Mouse (Mus musculus): ENCODE data around the gene Nrd1. TPM values are rescaled to one million over a fixed set of nuclear protein-coding genes. Genes with fewer than 3 reads are reported as not detected.

The Nrd1 gene
- polyA plus RNA-seq, 1 experiment, result 113 TPM

DNA sequence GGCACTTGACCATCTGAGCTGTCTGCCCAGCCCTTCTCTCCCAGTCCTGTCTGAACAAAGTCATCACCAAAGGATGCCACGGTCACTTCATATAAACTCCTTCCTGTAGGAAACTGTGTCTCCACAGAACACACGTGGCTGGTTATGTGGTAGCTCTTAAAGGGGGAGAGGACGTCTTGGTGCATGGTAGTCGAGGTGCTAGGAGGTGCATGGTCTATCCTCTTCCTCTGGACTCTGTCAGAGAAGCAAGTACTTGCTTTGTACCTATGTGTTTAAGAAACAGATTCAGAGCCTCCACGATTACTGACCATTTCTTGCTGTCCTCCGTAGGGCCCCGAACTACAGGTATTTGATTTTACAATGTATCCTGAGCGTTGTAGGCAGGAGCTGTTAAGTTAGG is 57.2 kb downstream of the Nrd1 start:
- Histone ChIP-seq H3K4me1 (ENCODE audit: control insufficient read depth, insufficient read depth, low read length) (no peaks in the 10 kb centered on the region; the same call in 1 of the 2 replicates), H3K27ac (ENCODE audit: control insufficient read depth, insufficient read depth, low read depth, low read length, poor library complexity) (no peak overlapping the region), H3K4me3 (replicated peaks; ENCODE audit: control insufficient read depth, low read depth, low read length) (no peak overlapping the region)
- no peak for TF ChIP-seq CTCF (IDR thresholded peaks at IDR 0.05; ENCODE audit: control insufficient read depth, insufficient read depth, low read length)
- TF ChIP-seq POLR2A (IDR thresholded peaks at IDR 0.05; ENCODE audit: borderline replicate concordance, control insufficient read depth, low read depth, low read length), result no peak
- 86% methylated on average over 8 of the region's 8 CpGs for WGBS

DNA sequence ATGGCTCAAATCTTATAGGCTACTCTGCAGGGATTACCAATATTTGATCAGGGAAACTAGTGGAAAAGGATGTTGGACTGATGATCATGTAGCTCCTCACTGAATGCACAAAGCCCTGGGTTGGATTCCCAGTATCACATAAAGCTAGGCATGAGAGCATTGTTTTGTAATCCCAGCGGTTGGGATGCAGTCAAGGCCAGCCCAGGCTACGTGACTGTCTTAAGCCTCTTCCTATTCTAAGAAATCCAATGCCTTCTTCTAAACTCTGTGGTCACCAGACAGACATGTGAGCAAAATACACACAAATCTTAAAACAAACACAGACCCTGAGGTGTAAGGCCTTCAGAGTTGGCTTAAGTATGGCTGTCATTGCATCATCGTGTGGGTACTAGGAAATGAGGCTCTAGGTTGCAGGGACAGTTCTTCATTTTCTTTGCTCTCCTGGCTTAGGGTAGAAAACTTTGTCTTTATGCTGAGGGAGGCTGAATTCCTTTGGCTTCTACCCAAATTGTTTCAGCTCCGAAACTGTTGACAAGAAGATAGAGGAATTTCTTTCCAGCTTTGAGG is 58.9 kb downstream of the Nrd1 start:
- Histone ChIP-seq H3K27ac (ENCODE audit: control insufficient read depth, insufficient read depth, low read depth, low read length, poor library complexity) (no peak overlapping the region), H3K4me1 (ENCODE audit: control insufficient read depth, insufficient read depth, low read length) (no peaks in the 10 kb centered on the region; the same call in 1 of the 2 replicates), H3K4me3 (replicated peaks; ENCODE audit: control insufficient read depth, low read depth, low read length) (no peak overlapping the region)
- TF ChIP-seq CTCF (IDR thresholded peaks at IDR 0.05; ENCODE audit: control insufficient read depth, insufficient read depth, low read length), result no peak
- no peak for TF ChIP-seq POLR2A (IDR thresholded peaks at IDR 0.05; ENCODE audit: borderline replicate concordance, control insufficient read depth, low read depth, low read length)
- 70% methylated on average over 4 of the region's 4 CpGs for WGBS

DNA sequence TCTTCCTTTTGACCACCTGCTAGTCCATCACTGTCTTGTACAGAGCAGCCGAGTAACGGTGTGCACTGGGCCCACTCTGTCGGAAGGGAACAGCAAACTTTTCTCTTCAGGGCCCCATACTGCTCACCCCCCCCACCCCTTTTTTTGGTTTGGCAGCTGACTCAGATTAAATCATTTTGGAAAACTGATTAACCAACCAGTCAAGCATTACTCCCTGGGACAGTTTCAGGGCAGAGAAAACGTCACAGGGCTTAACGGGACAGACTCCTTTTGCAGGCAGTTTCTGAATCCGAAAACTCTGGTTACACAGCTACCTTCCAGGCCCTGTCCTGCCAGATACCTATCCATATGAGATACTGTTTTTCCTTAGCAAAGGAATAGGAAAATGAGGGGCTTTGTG is 64.5 kb downstream of the Nrd1 start:
- Histone ChIP-seq H3K4me1 (ENCODE audit: control insufficient read depth, insufficient read depth, low read length) (no peaks in the 10 kb centered on the region; the same call in 1 of the 2 replicates), H3K27ac (ENCODE audit: control insufficient read depth, insufficient read depth, low read depth, low read length, poor library complexity) (no peak overlapping the region), H3K4me3 (replicated peaks; ENCODE audit: control insufficient read depth, low read depth, low read length) (no peak overlapping the region)
- TF ChIP-seq POLR2A (IDR thresholded peaks at IDR 0.05; ENCODE audit: borderline replicate concordance, control insufficient read depth, low read depth, low read length), result no peak
- no peak for TF ChIP-seq CTCF (IDR thresholded peaks at IDR 0.05; ENCODE audit: control insufficient read depth, insufficient read depth, low read length)
- WGBS, result 89% methylated on average over 6 of the region's 6 CpGs

DNA sequence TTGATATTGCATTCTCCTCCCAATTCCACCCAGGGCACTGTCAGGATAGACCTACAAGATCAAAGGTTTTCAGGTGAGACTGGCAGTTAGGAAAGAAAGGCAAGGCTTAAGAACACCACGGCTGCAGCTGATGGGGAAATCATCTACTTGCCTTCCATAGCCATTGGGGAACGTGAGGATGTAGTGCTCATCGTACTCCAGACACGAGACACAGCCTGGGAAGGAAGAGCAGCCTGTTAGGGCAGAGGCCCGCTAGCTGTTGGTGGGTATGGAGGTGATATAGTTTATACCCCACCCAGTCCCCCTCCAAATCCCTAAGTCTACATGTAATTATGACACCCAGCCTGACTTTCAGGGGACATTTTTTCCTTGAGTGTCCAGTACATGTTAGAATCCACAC is 65.3 kb downstream of the Nrd1 start:
- no peaks in the 10 kb centered on the region; the same call in 1 of the 2 replicates for H3K4me1 ChIP-seq (ENCODE audit: control insufficient read depth, insufficient read depth, low read length)
- TF ChIP-seq CTCF (IDR thresholded peaks at IDR 0.05; ENCODE audit: control insufficient read depth, insufficient read depth, low read length) (no peak), POLR2A (IDR thresholded peaks at IDR 0.05; ENCODE audit: borderline replicate concordance, control insufficient read depth, low read depth, low read length) (no peak)
- H3K27ac ChIP-seq (ENCODE audit: control insufficient read depth, insufficient read depth, low read depth, low read length, poor library complexity), result no peak overlapping the region
- 89% methylated on average over 5 of the region's 5 CpGs for WGBS
- H3K4me3 ChIP-seq (replicated peaks; ENCODE audit: control insufficient read depth, low read depth, low read length), result no peak overlapping the region

DNA sequence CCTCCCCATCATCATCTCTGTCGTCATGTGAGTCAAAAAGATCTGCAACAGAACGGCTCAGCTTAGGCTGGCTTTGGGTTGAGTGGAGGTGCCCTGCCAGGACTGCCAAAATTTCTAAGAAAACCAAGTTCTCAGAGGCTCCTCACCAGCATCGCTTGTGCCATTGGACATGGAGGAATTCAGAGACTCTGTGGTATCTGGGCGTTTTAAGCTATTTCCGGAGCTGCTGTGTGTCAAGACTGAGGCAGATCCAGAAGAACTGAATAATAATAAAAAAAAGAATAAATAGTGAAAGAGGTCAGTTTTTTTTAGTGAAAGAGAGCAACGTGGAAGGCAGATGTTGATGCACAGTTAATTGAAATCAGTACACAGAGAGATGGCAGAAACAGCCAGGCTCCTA is 72.4 kb downstream of the Nrd1 start:
- Histone ChIP-seq H3K4me3 (replicated peaks; ENCODE audit: control insufficient read depth, low read depth, low read length) (no peak overlapping the region), H3K27ac (ENCODE audit: control insufficient read depth, insufficient read depth, low read depth, low read length, poor library complexity) (no peak overlapping the region), H3K4me1 (ENCODE audit: control insufficient read depth, insufficient read depth, low read length) (no peaks in the 10 kb centered on the region)
- TF ChIP-seq POLR2A (IDR thresholded peaks at IDR 0.05; ENCODE audit: borderline replicate concordance, control insufficient read depth, low read depth, low read length) (no peak), CTCF (IDR thresholded peaks at IDR 0.05; ENCODE audit: control insufficient read depth, insufficient read depth, low read length) (no peak)
- WGBS, result 84% methylated on average over 6 of the region's 6 CpGs

DNA sequence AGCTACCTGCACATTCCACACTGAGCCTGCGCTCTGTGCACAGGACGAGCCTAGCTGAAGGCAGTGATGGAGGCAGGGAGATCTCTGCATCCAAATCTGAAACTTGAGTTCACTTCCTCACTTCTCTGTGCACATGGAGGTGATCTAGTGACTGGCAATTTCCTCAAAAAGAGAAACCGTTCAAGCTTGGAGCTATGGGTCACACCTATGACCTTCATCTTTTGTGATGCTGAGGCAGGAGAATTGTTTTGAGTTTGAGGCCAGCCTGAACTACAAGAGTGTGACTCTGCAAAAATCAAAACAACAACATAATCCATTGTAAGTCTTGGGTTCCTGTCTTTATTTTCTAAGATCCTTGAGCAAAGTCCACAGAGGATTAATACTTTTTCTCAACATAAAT is 72.8 kb downstream of the Nrd1 start:
- WGBS, result 84% methylated on average over 3 of the region's 3 CpGs
- TF ChIP-seq POLR2A (IDR thresholded peaks at IDR 0.05; ENCODE audit: borderline replicate concordance, control insufficient read depth, low read depth, low read length) (no peak), CTCF (IDR thresholded peaks at IDR 0.05; ENCODE audit: control insufficient read depth, insufficient read depth, low read length) (no peak)
- no peak overlapping the region for H3K4me3 ChIP-seq (replicated peaks; ENCODE audit: control insufficient read depth, low read depth, low read length)

DNA sequence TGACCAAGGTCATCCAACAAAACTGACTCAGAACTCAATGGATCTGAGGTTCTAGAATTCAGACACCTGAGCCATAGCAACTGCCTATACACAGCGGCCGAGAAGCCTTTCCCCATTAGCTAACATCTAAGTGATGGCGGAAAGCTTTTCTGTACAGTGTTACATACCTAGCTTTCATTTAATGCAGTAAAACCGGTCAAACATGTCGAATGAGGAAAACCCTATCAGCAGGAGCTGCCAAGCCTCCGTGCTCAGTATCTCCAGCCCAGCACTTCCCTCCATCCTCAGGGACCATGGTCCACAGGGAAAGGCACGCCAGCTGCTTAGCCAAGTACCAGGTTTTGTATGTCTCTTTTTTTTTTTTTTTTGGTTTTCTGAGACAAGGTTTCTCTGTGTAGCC is 78.5 kb downstream of the Nrd1 start:
- TF ChIP-seq POLR2A (IDR thresholded peaks at IDR 0.05; ENCODE audit: borderline replicate concordance, control insufficient read depth, low read depth, low read length) (no peak), CTCF (IDR thresholded peaks at IDR 0.05; ENCODE audit: control insufficient read depth, insufficient read depth, low read length) (no peak)
- H3K4me3 ChIP-seq (replicated peaks; ENCODE audit: control insufficient read depth, low read depth, low read length), result no peak overlapping the region
- no peak overlapping the region for H3K27ac ChIP-seq (ENCODE audit: control insufficient read depth, insufficient read depth, low read depth, low read length, poor library complexity)
- 90% methylated on average over 7 of the region's 7 CpGs for WGBS
- no peaks in the 10 kb centered on the region for H3K4me1 ChIP-seq (ENCODE audit: control insufficient read depth, insufficient read depth, low read length)

More for the DNA sequence above, 72.8 kb downstream of the Nrd1 start:
- H3K27ac ChIP-seq (ENCODE audit: control insufficient read depth, insufficient read depth, low read depth, low read length, poor library complexity), result no peak overlapping the region
- no peaks in the 10 kb centered on the region for H3K4me1 ChIP-seq (ENCODE audit: control insufficient read depth, insufficient read depth, low read length)

DNA sequence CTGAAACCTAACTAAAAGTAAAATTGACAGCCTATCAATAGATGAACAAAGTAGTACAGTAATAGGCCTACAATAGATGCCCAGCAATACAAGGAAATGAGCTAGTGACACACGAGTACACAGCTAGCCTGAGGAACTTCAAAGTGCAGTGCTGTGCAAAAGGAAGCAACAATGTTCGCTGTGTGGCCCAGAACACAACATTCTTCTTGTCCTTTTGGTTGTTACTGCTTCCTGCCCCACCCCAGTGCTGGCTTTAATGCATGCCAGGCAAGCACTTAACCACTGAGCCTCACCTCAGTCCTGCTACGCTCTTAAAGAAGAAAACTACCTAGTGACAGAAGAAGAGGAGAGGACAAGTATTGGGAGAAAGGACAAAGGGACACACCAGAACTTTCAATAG is 79.2 kb downstream of the Nrd1 start:
- no peak overlapping the region for H3K27ac ChIP-seq (ENCODE audit: control insufficient read depth, insufficient read depth, low read depth, low read length, poor library complexity)

DNA sequence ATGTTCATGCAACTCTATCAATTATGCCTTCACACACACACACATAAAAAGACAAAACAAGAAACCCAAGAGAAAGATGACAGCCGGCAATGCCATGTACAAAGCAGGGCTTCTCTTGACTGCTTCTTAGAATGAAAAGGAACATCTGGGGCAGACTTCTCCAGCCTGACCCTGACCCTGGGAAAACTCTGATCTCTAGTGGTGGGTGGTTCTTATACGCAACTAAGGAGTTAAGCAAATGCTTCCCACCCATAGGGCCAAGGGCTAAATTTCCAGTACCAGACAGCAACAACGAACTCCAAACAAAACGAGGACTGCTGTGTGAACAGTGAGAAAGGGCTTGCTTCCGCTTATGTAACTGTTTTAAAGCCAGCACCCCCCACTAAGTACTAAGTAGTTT is 79.7 kb downstream of the Nrd1 start:
- H3K4me3 ChIP-seq (replicated peaks; ENCODE audit: control insufficient read depth, low read depth, low read length), result no peak overlapping the region
- TF ChIP-seq POLR2A (IDR thresholded peaks at IDR 0.05; ENCODE audit: borderline replicate concordance, control insufficient read depth, low read depth, low read length), result no peak
- no peak for TF ChIP-seq CTCF (IDR thresholded peaks at IDR 0.05; ENCODE audit: control insufficient read depth, insufficient read depth, low read length)
- H3K4me1 ChIP-seq (ENCODE audit: control insufficient read depth, insufficient read depth, low read length), result no peaks in the 10 kb centered on the region
- H3K27ac ChIP-seq (ENCODE audit: control insufficient read depth, insufficient read depth, low read depth, low read length, poor library complexity), result no peak overlapping the region
- 80% methylated on average over 5 of the region's 5 CpGs for WGBS

More for the DNA sequence above, 79.2 kb downstream of the Nrd1 start:
- no peak overlapping the region for H3K4me3 ChIP-seq (replicated peaks; ENCODE audit: control insufficient read depth, low read depth, low read length)
- 83% methylated on average over 3 of the region's 3 CpGs for WGBS
- no peaks in the 10 kb centered on the region for H3K4me1 ChIP-seq (ENCODE audit: control insufficient read depth, insufficient read depth, low read length)
- no peak for TF ChIP-seq POLR2A (IDR thresholded peaks at IDR 0.05; ENCODE audit: borderline replicate concordance, control insufficient read depth, low read depth, low read length)
- TF ChIP-seq CTCF (IDR thresholded peaks at IDR 0.05; ENCODE audit: control insufficient read depth, insufficient read depth, low read length), result no peak
